Mouse (Mus musculus): ENCODE results near the gene Gm10197.

DNA sequence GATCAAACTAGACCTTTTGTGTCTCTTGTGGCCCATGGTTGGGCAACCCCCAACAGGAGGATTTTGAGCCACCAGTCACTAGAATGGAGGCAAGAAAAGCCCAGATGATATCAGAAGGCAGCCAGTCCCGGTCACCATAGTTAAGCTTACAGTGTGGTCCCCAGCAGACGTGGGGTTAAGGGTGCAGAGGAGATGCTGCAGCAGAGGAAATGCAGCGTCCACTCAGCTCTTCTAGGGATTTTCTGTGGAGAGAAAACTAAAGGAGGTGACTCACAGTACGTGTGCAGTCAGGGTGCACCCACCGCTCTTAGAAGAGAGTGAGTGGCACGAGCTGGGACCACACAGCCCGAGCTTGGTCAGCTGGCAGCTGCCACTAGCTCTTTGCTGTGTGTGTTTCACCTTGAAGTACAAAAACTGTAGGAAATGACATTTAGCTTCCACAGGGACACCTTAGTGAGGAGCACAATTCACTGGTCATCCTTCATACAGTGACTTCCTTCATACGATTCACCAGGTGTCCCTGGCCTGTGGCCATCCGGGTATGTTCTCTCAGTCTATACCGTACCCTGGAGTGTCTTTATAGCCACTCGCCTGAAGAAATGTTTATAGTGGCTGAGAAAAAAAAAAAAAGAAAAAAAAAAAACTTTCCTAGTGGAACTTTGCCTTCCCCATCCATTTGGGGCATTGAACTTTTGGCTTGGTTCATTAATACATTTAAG is 5.3 kb downstream of the Gm10197 start:
- TF ChIP-seq CTCF (IDR thresholded peaks at IDR 0.05) (no peak), EP300 (IDR thresholded peaks at IDR 0.05) (no peak)
